Mouse (Mus musculus): ENCODE measurements around the gene C3.
A peak's percentile ranks its signal among the peaks of the same experiment; 100 is the strongest.

The C3 gene

GRCm38 (mm10) chr17:57228014-57228413 lies at the start of gene C3:
TSS of gene C3 (minus strand) at chr17:57228136.
- DNase-seq (ENCODE audit: low spot score in 2 of 2) = no peak

- DNase-seq (ENCODE audit: low spot score in 2 of 2) = peak; percentile 73 to 85
Observed at GRCm38 (mm10) chr17:57276634-57277121, 48.7 kb upstream of the C3 start.

GRCm38 (mm10) chr17:57275997-57276351 lies 48.0 kb upstream of the C3 start:
- no peak for DNase-seq (ENCODE audit: low spot score in 2 of 2)

GRCm38 (mm10) chr17:57275111-57275996 lies 47.4 kb upstream of the C3 start:
- peak; percentile 49 to 50 for DNase-seq (ENCODE audit: low spot score in 2 of 2)

- no peak for DNase-seq (ENCODE audit: low spot score in 2 of 2)
Observed at GRCm38 (mm10) chr17:57274686-57275085, 46.8 kb upstream of the C3 start.

- no peak for DNase-seq (ENCODE audit: low spot score in 2 of 2)
Observed at GRCm38 (mm10) chr17:57273846-57274245, 45.9 kb upstream of the C3 start.

- DNase-seq (ENCODE audit: low spot score in 2 of 2) = no peak
Observed at GRCm38 (mm10) chr17:57271301-57271700, 43.4 kb upstream of the C3 start.

- no peak for DNase-seq (ENCODE audit: low spot score in 2 of 2)
Observed at GRCm38 (mm10) chr17:57267556-57268126, 39.7 kb upstream of the C3 start.

- DNase-seq (ENCODE audit: low spot score in 2 of 2) = peak in 1 of 2 experiments; percentile 11
Observed at GRCm38 (mm10) chr17:57264972-57265945, 37.3 kb upstream of the C3 start.

GRCm38 (mm10) chr17:57264164-57264563 lies 36.2 kb upstream of the C3 start:
- DNase-seq (ENCODE audit: low spot score in 2 of 2) = no peak

- no peak for DNase-seq (ENCODE audit: low spot score in 2 of 2)
Observed at GRCm38 (mm10) chr17:57262901-57263550, 35.1 kb upstream of the C3 start.

- DNase-seq (ENCODE audit: low spot score in 2 of 2) = no peak
Observed at GRCm38 (mm10) chr17:57261796-57262195, 33.9 kb upstream of the C3 start.

GRCm38 (mm10) chr17:57261286-57261685 lies 33.4 kb upstream of the C3 start:
- DNase-seq (ENCODE audit: low spot score in 2 of 2) = no peak

GRCm38 (mm10) chr17:57260351-57260750 lies 32.4 kb upstream of the C3 start:
- DNase-seq (ENCODE audit: low spot score in 2 of 2) = no peak

GRCm38 (mm10) chr17:57259742-57260141 lies 31.8 kb upstream of the C3 start:
- DNase-seq (ENCODE audit: low spot score in 2 of 2) = peak; percentile 29 to 38

- no peak for DNase-seq (ENCODE audit: low spot score in 2 of 2)
Observed at GRCm38 (mm10) chr17:57258191-57258590, 30.3 kb upstream of the C3 start.

GRCm38 (mm10) chr17:57256921-57257485 lies 29.1 kb upstream of the C3 start:
- DNase-seq (ENCODE audit: low spot score in 2 of 2) = no peak

GRCm38 (mm10) chr17:57255354-57255753 lies 27.4 kb upstream of the C3 start:
- DNase-seq (ENCODE audit: low spot score in 2 of 2) = no peak

GRCm38 (mm10) chr17:57253306-57253705 lies 25.4 kb upstream of the C3 start:
- DNase-seq (ENCODE audit: low spot score in 2 of 2) = no peak

GRCm38 (mm10) chr17:57251431-57251830 lies 23.5 kb upstream of the C3 start:
- DNase-seq (ENCODE audit: low spot score in 2 of 2) = no peak

All from right cerebral cortex, adult 2 months (tissue).